Mouse (Mus musculus) urinary bladder, postnatal 36 days (tissue): ENCODE results near the gene Zdhhc22.

Experiments used
- DNase-seq, 2 experiments: peaks; one replicate each; pipeline ENCODE4 v3.0.0; 2022; ENCODE audit warnings: low spot score in 2 of 2, mixed read lengths in 1 of 2

Gene Zdhhc22

GRCm38 (mm10) chr12:86995931-86996330 lies 5.7 kb upstream of the Zdhhc22 start:
- no peak for DNase-seq

GRCm38 (mm10) chr12:86994776-86995175 lies 4.5 kb upstream of the Zdhhc22 start:
- DNase-seq: no peak

DNA sequence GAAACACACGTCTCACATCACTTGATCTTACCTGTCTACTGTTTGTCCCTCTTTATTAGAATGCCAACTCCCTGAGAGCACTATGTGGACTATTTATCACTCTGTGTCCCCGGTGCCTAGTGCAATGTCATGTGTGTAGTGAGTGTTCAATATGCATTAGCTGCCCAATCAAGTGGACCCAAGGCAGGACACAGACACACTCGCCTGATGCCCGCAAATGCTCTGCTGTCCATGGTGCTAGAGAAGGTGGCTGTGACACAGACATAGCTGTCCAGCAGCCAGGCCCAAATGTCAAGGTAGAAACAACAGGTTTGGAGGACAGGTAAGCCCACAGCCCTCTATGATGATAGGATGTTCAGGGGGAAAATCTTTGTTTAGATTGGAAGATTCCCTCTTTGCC lies 3.9 kb upstream of the Zdhhc22 start:
- no peak for DNase-seq

DNA sequence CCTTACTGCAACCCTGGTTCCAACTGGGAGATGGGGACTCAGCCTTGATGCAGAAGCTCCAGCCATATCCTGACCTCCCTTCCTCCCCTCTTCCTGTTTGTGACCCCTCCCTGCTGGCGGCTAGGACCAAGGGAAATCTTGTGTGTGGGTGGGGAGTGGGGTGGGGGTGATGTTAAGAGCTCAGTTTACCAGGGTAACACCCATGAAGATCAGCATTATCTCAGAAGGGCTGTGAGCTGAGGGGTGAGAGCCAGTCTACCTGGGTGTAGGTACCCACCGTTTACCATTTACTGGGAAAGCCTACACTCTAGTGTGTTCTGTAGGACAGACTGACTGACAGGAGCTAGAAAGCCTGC lies 503 bp upstream of the Zdhhc22 start:
- no peak for DNase-seq

DNA sequence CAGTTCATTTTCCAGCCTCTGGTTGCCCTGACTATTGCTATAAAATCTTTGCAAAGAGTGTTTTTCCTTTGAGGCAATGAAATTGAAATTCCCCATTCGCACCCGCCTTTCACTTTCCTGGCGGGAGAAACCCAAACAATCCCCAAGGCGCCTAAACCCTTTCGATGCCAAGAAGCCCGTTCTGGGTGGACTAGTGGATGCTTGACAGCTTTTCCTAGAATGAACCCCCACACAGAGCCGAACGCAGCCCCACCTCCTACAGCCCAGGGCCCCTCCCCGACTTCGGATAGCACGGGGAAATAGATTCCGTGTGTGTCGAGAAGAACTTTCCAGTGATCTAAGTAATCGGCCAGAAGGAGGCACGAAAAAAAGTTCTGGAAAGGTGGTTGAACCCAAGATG lies 852 bp downstream of the Zdhhc22 start:
- DNase-seq: no peak

DNA sequence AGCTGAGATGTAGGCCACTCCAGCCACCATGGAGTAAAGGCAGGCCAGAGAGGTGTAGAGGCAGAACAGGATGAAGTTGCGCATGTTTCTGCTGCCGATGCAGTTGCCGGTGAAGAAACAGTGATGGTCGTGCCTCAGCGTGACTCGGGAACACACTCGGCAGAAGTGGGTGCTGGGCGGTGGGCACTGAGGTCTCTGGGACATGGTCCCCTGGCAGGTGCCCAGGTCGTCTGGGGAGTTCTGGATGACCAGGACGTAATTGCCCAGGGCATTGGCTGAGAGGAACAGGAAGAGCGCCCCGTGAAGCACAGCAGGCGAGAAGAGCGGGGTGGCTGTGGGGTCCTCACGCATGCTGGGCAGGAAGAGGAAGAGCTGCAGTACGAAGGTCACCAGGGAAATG lies 2.0 kb downstream of the Zdhhc22 start:
- no peak for DNase-seq

DNA sequence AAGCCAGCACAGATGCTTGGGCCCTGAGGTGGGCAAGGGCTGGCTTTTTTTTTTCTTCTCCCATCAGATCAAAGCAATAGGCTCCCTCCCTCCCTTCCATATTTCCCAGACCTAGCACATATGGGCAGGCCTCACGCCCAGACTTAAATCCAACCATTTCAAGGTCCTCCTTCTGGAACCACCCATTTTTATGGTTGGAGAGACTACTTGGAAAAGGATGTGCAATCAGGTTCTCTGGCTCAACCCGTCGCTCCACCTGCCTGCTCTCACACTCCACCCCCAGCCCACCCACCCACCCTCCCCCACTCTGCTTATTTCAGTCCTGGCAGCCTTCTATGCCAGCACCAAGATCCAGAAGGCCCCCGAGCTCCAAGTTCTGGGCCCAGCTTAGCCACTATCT lies 3.7 kb downstream of the Zdhhc22 start:
- DNase-seq: no peak

DNA sequence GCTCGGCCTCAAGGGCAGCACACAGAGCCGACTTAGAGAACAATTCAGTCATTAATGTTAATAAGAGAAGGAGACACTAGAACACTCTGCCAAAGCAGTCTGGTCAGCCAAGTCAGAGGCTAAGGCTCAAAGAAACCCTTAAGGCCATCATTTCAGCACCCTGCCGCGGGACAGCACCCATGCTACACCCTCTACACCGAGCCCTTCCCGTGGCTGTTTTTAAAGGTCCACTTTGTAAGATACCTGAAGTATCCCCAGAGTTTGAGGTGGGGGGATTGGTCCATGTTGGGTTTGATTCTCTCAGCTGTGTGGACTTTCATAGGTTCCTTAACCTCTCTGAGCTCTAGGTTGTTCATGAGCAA lies 6.1 kb downstream of the Zdhhc22 start:
- DNase-seq: peak in 1 of 2 experiments; percentile 21

DNA sequence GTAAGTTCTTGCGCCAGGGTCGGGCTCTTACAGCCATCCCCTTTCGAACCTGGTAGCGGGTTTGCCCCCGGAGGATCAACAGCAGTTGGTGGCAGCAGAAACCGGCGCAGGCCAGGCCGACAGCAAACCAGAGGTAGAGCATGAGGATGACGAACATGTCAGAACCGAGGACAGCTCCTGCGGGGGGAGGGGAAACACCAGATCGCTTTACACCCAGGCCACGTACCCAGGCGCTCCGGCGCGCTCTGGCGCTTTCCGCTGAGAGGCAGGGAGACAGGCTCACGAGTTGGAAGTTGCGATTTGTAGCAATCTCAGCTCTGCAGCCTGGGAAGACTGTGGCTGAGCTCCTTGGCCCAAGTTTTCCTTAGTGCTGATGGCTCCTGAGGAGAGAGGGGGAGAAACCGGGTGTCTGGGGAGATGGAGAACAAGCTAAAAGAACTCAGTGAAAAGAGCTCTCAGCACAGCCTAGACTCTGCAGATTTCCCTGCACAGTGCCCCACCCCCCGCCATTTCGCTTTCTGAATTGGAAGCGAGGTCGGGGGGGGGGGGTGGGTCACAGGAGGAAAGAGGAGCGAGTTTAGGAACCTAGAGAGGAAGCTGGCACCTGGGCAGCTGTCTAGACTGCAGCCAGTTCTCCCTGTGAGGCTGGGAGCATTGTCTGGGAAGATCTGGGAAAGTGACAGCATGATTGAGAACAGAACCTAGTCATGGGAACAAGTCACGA lies 6.6 kb downstream of the Zdhhc22 start:
- DNase-seq: peak in 1 of 2 experiments; percentile 44

- no peak for DNase-seq
Observed at GRCm38 (mm10) chr12:86981180-86981579, 9.1 kb downstream of the Zdhhc22 start.

DNA sequence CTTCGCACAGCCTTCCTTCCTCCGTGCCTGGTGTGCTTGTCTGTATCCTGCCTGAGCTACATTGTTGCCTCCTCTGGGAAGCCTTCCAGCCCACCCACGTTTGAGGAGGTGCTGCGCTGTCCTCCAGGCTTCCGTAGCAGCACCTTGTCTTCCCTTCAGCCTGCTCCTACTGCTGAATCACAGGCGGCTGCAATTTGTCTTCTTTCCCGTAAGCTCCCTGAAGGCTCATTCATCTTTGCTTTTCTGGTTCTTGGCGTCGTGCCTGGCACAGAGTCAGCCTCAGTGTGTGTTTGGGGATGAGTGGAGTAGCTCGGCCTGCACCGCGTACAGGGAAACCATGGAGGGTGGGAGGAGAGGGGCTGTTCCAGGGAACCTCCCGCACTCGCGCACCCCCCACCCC lies 12.4 kb downstream of the Zdhhc22 start:
- DNase-seq: peak in 1 of 2 experiments; percentile 49

DNA sequence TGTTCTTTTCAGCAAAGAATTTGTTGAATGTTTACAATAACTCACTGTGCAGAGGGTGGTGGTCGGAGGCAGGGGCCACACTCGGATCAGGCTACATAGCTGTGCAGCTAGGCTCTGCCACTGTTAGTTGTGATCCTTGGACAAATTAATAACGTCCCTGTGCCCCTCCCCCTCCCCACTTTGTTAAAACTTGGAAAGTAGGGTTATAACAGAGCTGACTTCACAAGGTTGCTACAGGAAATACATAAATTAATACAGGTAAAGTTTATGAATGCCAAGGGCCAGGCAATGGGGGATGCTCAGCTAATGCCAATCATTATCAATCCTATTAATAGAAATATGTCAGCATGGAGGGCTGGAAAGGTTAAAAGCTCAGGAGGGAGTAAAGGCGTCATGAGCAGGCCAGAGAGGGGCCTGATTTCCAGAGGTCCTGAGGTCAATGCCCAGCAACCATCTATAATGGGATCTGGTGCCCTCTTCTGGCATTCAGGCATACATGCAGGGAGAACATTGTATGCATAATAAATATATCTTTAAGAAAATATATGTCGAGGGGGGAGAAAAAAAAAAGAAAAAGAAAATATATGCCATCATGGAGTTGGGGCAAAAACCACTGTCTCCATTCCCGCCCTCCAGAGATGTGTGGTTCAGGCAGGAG lies 13.6 kb downstream of the Zdhhc22 start:
- no peak for DNase-seq

GRCm38 (mm10) chr12:86975761-86976160 lies 14.5 kb downstream of the Zdhhc22 start:
- no peak for DNase-seq

GRCm38 (mm10) chr12:86974387-86975288 lies 15.6 kb downstream of the Zdhhc22 start:
- DNase-seq: peak; percentile 46 to 60

DNA sequence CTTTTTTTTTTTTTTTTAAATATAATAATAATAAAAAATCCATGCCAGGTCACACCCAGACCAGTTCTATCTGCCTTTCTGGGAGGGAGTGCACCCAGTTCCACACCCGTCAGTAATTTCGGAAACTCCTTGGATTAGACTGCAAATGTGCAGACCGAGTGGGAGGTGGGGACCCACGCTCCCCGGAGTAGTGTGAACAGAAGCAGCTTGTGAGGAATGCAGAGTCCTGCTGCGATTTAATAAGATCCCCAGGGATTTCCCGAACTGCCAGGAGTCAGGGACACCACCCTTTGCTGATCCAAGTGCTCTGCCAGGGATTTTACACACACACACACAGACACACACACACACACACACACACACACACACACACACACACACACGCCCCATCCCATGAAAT lies 16.5 kb downstream of the Zdhhc22 start:
- DNase-seq: no peak

DNA sequence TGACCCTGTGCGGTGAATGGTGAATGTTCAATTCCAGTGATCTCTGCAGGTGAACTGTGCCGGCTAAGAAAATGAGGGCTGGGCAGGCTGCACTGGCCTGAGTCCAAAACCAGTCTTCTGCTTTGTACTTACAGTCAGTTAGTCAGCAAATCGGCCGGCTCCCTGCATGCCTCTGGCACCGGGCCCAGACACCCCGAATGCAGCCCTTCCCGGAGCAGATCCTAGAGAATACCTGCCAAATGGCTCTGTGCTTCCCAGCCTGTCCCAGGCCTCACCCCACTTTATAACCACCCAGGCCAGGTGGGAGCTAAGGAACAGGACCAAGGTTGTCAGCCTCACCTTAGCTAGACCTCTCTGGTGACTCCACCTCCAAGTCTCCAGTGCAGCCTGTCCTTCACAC lies 17.0 kb downstream of the Zdhhc22 start:
- peak; percentile 47 to 58 for DNase-seq

GRCm38 (mm10) chr12:86971089-86971488 lies 19.1 kb downstream of the Zdhhc22 start:
- no peak for DNase-seq

DNA sequence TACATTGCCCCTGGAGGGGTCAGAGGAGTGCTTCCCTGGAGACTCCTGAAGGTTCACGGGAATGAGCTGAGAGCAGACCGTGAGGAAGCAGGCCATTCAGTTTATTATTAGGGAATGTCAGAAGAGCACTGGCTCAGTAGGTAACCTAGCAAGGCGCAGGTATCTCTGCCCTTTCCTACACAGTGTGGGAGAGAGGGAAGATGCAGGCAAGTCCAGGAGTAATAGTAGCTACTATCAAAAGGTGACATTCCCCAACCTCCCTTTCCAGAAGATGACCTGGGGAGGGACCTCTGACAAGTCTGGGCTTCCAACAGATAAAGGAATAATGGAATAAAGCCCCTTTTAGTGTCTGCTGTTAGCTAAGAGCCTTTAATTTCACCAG lies 21.0 kb downstream of the Zdhhc22 start:
- DNase-seq: no peak

- DNase-seq: no peak
Observed at GRCm38 (mm10) chr12:86968468-86969219, 21.6 kb downstream of the Zdhhc22 start.

- no peak for DNase-seq
Observed at GRCm38 (mm10) chr12:86965237-86965799, 24.9 kb downstream of the Zdhhc22 start.

DNA sequence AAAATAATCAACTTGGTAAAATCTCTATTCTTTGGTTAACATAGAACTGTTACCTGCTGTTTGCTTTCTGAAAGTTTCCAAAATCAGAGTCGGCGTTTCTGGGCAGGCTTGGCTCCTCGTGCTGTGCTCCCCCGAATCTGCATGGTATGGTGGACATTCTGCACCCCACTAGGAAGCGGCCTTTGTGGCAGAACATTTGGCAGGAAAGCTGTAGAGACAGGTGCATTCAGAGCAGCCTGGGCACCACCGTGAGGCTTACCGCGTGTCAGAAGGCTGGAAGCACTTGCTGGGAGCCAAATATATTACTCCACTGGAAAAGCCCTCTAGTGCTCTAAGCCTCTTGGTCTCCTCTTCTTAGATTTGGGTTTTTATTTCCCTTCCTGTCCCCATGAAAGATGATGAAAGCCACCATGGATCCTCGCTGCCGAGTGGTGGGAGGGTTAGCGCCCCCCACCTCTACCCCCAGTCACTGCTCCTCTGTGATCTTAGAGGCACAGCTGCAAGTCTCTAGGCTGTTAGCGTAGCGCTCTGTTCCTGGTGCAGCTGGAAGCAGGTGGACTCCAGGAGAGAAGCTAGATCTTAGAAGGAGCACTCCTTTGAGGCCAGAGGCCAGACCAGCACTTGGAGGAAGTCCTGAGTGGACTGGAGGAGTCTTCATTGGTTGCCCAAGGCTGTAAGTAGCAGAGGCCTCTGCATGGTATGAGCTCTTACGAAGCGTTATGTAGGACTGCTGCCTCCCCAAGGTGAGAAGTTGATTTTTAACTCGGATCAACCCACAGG lies 25.8 kb downstream of the Zdhhc22 start:
- DNase-seq: no peak
